Mouse (Mus musculus) heart, postnatal 0 days (tissue): ENCODE results near the gene Slc29a3.

Source experiments
- CTCF ChIP-seq: IDR thresholded peaks from 2 replicates; pipeline ENCODE4 v1.5.1; 2016; ENCODE audit warnings: antibody characterized with exemption, control low read depth, low read depth
- EP300 ChIP-seq: IDR thresholded peaks from 2 replicates; pipeline ENCODE4 v1.6.1; 2016; ENCODE audit warnings: antibody characterized with exemption, low read depth

DNA sequence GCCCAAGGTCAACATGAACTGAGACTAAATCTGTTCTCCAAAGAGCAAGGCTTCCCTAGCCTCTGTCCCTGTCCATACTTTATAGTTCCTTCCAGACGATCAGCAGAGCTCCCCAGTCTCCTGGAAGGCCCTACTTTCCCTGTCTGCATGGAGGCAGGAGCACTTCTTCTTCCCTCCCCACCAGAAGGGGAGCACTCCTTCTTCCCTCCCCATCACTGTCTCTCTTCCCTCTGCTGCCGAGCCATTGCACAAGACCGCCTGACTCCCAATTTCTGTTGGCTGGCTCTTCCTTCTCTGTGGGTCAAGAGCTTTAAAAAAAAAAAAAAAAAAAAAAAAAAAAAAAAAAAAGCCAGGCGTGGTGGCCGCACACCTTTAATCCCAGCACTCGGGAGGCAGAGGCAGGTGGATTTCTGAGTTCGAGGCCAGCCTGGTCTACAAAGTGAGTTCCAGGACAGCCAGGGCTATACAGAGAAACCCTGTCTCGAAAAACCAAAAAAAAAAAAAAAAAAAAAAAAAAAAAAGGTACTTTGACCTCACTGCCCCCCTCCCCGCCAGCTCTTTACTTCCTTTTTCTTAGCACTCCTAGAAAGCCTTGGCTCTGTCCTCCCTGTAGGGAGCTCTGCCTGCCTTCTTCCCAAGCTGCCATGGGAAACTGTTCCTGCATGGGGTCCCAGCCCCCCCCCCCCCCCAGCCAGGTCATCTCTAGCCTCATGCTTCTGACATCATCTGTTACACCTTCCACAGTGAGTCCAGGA lies 14.5 kb downstream of the Slc29a3 start:
- TF ChIP-seq CTCF: no peak
- TF ChIP-seq EP300: no peak
